Mouse (Mus musculus) cerebellum, adult 2 months (tissue): ENCODE measurements at regions not wholly inside any gene's neighbourhood (a gene's known extent, or its start where the extent isn't known, plus 50 kb on each side); places are given as distances from the start of the nearest gene placed in this dataset.

Source experiments
- CTCF ChIP-seq: fragments of 200-500 bp; IDR thresholded peaks from 2 replicates; pipeline ENCODE4 v1.5.1; 2011; ENCODE audit warnings: low read depth, mild to moderate bottlenecking, control low read depth, low read length, moderate library complexity, borderline replicate concordance; ENCODE audit not compliant: insufficient read depth
- POLR2A ChIP-seq: fragments of 200-500 bp; IDR thresholded peaks from 2 replicates; pipeline ENCODE4 v1.6.1; 2011; ENCODE audit warnings: low read length, control low read depth, borderline replicate concordance; ENCODE audit not compliant: insufficient read depth

DNA sequence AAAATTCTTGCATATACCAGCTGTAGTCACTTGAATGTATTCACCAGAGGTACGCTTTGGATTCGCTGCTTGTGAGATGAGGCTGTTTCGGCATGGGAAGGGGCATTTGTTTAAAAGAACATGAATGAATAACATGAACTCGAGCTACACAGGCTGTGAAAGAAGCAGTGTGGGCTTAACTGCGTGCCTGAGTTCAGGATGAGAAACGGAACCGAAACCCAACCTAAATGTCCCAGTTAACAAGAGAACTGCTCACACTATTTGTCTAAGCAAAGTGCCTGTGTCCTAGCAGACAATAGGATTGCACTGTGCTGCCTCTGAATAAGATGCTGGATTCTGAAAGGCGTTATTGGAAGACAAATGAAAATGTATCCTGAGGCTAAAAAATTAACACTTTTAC, 126.0 kb upstream of the F13a1 start:
- TF ChIP-seq CTCF = no peak
- no peak for TF ChIP-seq POLR2A
